Mouse (Mus musculus): Measurements from ENCODE around the gene Ptpdc1.
A peak's percentile ranks its signal among the peaks of the same experiment; 100 is the strongest.

Gene Ptpdc1

GRCm38 (mm10) chr13:48586496-48586895 lies 39.0 kb downstream of the Ptpdc1 start:
- no peak for DNase-seq (ENCODE audit: low spot score in 2 of 2)

- DNase-seq (ENCODE audit: low spot score in 2 of 2) = no peak
Observed at GRCm38 (mm10) chr13:48585786-48586185, 39.7 kb downstream of the Ptpdc1 start.

- DNase-seq (ENCODE audit: low spot score in 2 of 2) = no peak
Observed at GRCm38 (mm10) chr13:48582688-48583379, 42.6 kb downstream of the Ptpdc1 start.

GRCm38 (mm10) chr13:48578616-48579015 lies 46.8 kb downstream of the Ptpdc1 start:
- DNase-seq (ENCODE audit: low spot score in 2 of 2) = no peak

- DNase-seq (ENCODE audit: low spot score in 2 of 2) = no peak
Observed at GRCm38 (mm10) chr13:48577836-48578235, 47.6 kb downstream of the Ptpdc1 start.

- DNase-seq (ENCODE audit: low spot score in 2 of 2) = no peak
Observed at GRCm38 (mm10) chr13:48577007-48577406, 48.5 kb downstream of the Ptpdc1 start.

- no peak for DNase-seq (ENCODE audit: low spot score in 2 of 2)
Observed at GRCm38 (mm10) chr13:48574718-48575117, 50.7 kb downstream of the Ptpdc1 start.

- DNase-seq (ENCODE audit: low spot score in 2 of 2) = no peak
Observed at GRCm38 (mm10) chr13:48573525-48574355, 51.7 kb downstream of the Ptpdc1 start.

- no peak for DNase-seq (ENCODE audit: low spot score in 2 of 2)
Observed at GRCm38 (mm10) chr13:48572127-48572526, 53.3 kb downstream of the Ptpdc1 start.

- DNase-seq (ENCODE audit: low spot score in 2 of 2) = no peak
Observed at GRCm38 (mm10) chr13:48571298-48571697, 54.2 kb downstream of the Ptpdc1 start.

GRCm38 (mm10) chr13:48569576-48570132 lies 55.8 kb downstream of the Ptpdc1 start:
- DNase-seq (ENCODE audit: low spot score in 2 of 2) = no peak

GRCm38 (mm10) chr13:48567646-48568045 lies 57.8 kb downstream of the Ptpdc1 start:
- DNase-seq (ENCODE audit: low spot score in 2 of 2) = no peak

GRCm38 (mm10) chr13:48566116-48566935 lies 59.1 kb downstream of the Ptpdc1 start:
- peak; percentile 31 to 54 for DNase-seq (ENCODE audit: low spot score in 2 of 2)

- DNase-seq (ENCODE audit: low spot score in 2 of 2) = no peak
Observed at GRCm38 (mm10) chr13:48564881-48565600, 60.4 kb downstream of the Ptpdc1 start.

- DNase-seq (ENCODE audit: low spot score in 2 of 2) = no peak
Observed at GRCm38 (mm10) chr13:48562336-48562735, 63.1 kb downstream of the Ptpdc1 start.

GRCm38 (mm10) chr13:48561481-48561880 lies 64.0 kb downstream of the Ptpdc1 start:
- no peak for DNase-seq (ENCODE audit: low spot score in 2 of 2)

GRCm38 (mm10) chr13:48555976-48556375 lies 69.5 kb downstream of the Ptpdc1 start:
- DNase-seq (ENCODE audit: low spot score in 2 of 2) = no peak

GRCm38 (mm10) chr13:48554552-48554951 lies 70.9 kb downstream of the Ptpdc1 start:
- no peak for DNase-seq (ENCODE audit: low spot score in 2 of 2)

GRCm38 (mm10) chr13:48553511-48553910 lies 72.0 kb downstream of the Ptpdc1 start:
- no peak for DNase-seq (ENCODE audit: low spot score in 2 of 2)

GRCm38 (mm10) chr13:48552181-48553090 lies 73.0 kb downstream of the Ptpdc1 start:
- peak; percentile 76 to 82 for DNase-seq (ENCODE audit: low spot score in 2 of 2)

All from frontal cortex, postnatal 25 days (tissue).